Mouse (Mus musculus): ENCODE data around the gene P2rx5.
A peak's percentile ranks its signal among the peaks of the same experiment; 100 is the strongest.

DNA sequence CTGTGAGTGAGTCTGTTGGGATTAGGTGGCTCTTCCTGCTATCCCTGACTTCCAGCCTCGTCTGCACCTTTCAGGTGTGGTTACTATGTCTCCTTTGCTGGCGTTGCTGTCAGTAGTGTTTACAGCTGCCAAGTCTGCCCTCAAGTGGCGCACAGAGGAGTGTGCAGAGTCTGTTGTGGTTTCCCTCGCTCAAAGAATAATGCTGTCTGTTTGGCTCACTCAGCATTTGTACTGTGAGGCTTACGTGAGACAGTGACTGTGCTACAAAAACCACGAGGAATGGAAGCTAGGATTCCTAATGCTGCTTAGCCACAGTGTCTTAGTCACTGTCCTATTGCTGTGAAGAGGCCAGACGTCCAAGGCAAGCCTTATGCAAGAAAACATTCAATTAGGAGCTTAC, 29.2 kb upstream of the P2rx5 start:
- peak; percentile 50; the same call in 1 of the 2 replicates for TF ChIP-seq CTCF (IDR thresholded peaks at IDR 0.05; ENCODE audit: borderline replicate concordance, control insufficient read depth, extremely low read depth, insufficient read depth, low read length, poor library complexity)
- TF ChIP-seq POLR2A (IDR thresholded peaks at IDR 0.05; ENCODE audit: control insufficient read depth, extremely low read depth, insufficient read depth, low read length, poor library complexity): no peak
